Mouse (Mus musculus) frontal cortex, postnatal 10 days (tissue): ENCODE data around the gene Fam205a2.
"Not testable (repeated sequence)": the region's sequence is repeated elsewhere in the genome, so short reads cannot be mapped to it uniquely, and the experiment has no call there.

Source experiments
- DNase-seq, 2 experiments: peaks; one replicate each; pipeline ENCODE4 v3.0.0; 2022; ENCODE audit warnings: low spot score in 2 of 2, mixed read lengths in 1 of 2

Gene Fam205a2

GRCm38 (mm10) chr4:42528075-42528474 is at the start of gene Fam205a2:
Gene Fam205a2 (minus strand): TSS chr4:42528175.
- not testable (repeated sequence) for DNase-seq
